Mouse (Mus musculus): ENCODE measurements around the gene Slc17a2. TPM values are rescaled to one million over a fixed set of nuclear protein-coding genes. Genes with fewer than 3 reads are reported as not detected.

The Slc17a2 gene
- polyA plus RNA-seq, 1 experiment, result not detected

DNA sequence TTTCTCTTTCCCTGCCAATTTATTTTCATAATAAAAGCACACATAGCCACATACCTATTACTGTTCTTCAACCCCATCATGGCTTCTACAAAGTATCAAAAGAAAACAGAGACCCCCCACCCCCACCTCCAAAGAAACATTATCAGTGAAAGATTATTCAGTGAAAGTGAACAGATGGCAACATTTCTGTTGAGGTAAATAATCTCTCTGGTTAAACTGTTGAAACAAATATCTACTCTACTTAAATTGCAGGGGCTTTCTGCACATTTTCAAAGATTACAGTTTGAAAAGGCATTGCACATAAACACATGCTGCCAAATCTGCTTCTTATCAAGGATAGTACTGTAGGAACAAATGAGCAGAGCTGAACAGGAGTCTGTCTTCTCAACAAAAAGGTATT lies 55.0 kb downstream of the Slc17a2 start:
- Histone ChIP-seq H3K4me1 (ENCODE audit: control insufficient read depth, insufficient read depth, insufficient read length) (no peaks in the 10 kb centered on the region), H3K27me3 (ENCODE audit: control insufficient read depth, insufficient read depth, low read length) (no peaks in the 10 kb centered on the region), H3K27ac (ENCODE audit: insufficient read depth, low read length) (no peak overlapping the region), H3K4me3 (ENCODE audit: extremely low read depth, insufficient read depth, insufficient read length) (no peak overlapping the region), H3K36me3 (ENCODE audit: control insufficient read depth, insufficient read depth, low read length) (no peaks in the 10 kb centered on the region)
- no peak for DNase-seq (ENCODE audit: low read depth in 1 of 2, low spot score in 2 of 2)
- no peak for TF ChIP-seq POLR2A (IDR thresholded peaks at IDR 0.05; ENCODE audit: low read depth, low read length)
- no peak for TF ChIP-seq CTCF (IDR thresholded peaks at IDR 0.05; ENCODE audit: extremely low read depth, insufficient read depth, insufficient read length, insufficient replicate concordance)

DNA sequence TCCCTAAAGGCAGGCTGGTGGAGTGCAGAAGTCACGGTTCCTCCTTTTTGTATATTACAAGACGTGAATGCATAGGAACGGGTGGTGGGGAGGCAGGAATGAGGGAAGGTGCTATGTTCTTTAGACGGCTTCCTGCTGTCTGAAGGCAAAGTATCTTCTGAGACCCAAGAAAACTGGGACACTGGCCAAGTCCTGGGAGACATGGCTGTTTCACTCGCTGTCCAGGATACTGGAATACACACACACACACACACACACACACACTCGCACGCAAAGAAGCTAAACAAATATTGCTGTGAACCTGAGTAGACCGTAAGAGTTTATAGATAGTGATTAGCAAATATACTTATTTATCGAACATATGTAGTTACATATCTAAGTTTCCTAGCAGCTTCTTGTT lies 57.9 kb downstream of the Slc17a2 start:
- 84% methylated on average over 9 of the region's 9 CpGs for WGBS

DNA sequence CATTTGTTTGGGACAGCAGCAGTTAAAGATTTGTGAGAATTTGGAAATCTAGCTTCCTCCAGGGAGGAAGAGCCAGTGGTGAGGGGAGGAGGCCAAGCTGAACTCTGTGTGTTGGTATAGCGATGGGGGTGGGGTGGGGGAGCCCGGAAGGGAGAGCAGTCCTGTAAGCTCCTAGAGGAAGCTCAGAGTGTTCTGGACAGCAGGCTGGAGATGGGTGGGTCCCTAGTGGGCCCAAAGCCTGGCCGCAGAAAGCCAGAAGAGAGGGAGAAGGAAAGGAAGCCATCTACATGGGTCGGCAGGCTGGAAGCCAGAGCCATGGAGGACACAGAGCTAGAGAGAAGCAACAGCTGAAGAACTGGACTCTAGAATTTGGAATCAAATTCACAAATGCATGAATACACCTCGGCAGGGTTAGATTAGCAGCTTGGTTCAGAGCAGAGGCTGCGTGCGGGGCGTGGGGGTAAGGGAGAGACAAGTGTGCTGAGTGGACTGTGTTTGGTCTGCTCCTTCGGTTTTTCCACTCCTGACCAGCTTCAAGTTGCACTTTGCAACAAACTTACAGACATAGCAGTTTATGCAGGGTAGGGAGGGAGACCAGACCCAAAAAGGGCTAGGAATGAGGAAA lies 59.4 kb downstream of the Slc17a2 start:
- no peaks in the 10 kb centered on the region for H3K27me3 ChIP-seq (ENCODE audit: control insufficient read depth, insufficient read depth, low read length)
- H3K27ac ChIP-seq (ENCODE audit: insufficient read depth, low read length), result no peak overlapping the region
- WGBS, result 85% methylated on average over 9 of the region's 9 CpGs
- no peak for TF ChIP-seq CTCF (IDR thresholded peaks at IDR 0.05; ENCODE audit: extremely low read depth, insufficient read depth, insufficient read length, insufficient replicate concordance)
- TF ChIP-seq POLR2A (IDR thresholded peaks at IDR 0.05; ENCODE audit: low read depth, low read length), result no peak
- no peaks in the 10 kb centered on the region for H3K4me1 ChIP-seq (ENCODE audit: control insufficient read depth, insufficient read depth, insufficient read length)
- no peaks in the 10 kb centered on the region for H3K36me3 ChIP-seq (ENCODE audit: control insufficient read depth, insufficient read depth, low read length)
- H3K4me3 ChIP-seq (ENCODE audit: extremely low read depth, insufficient read depth, insufficient read length), result no peak overlapping the region
- no peak for DNase-seq (ENCODE audit: low read depth in 1 of 2, low spot score in 2 of 2)

More for the DNA sequence above, 57.9 kb downstream of the Slc17a2 start:
- no peak overlapping the region for H3K4me3 ChIP-seq (ENCODE audit: extremely low read depth, insufficient read depth, insufficient read length)
- no peak for TF ChIP-seq POLR2A (IDR thresholded peaks at IDR 0.05; ENCODE audit: low read depth, low read length)
- TF ChIP-seq CTCF (IDR thresholded peaks at IDR 0.05; ENCODE audit: extremely low read depth, insufficient read depth, insufficient read length, insufficient replicate concordance), result no peak
- no peaks in the 10 kb centered on the region for H3K4me1 ChIP-seq (ENCODE audit: control insufficient read depth, insufficient read depth, insufficient read length)
- no peak overlapping the region for H3K27ac ChIP-seq (ENCODE audit: insufficient read depth, low read length)
- DNase-seq (ENCODE audit: low read depth in 1 of 2, low spot score in 2 of 2), result no peak
- no peaks in the 10 kb centered on the region for H3K27me3 ChIP-seq (ENCODE audit: control insufficient read depth, insufficient read depth, low read length)
- no peaks in the 10 kb centered on the region for H3K36me3 ChIP-seq (ENCODE audit: control insufficient read depth, insufficient read depth, low read length)

DNA sequence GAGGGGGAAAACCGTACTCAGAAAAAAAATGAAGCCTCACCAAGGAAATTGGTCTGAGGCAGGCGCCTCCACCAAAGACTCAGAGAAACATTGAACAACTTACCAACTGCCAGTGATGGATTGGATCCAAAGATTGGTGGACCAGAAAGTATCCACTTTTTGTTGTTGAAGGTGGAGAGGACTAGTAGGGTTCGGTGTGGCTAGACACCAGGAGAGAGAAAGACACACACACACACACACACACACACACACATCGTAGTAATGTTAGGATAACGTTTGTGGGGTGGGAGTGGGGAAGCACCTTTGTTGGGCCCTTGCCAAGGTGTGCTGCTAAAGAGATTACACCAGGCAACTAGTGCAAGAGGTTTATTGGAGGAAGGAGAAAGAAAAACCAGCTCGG lies 60.2 kb downstream of the Slc17a2 start:
- no peak overlapping the region for H3K27ac ChIP-seq (ENCODE audit: insufficient read depth, low read length)

DNA sequence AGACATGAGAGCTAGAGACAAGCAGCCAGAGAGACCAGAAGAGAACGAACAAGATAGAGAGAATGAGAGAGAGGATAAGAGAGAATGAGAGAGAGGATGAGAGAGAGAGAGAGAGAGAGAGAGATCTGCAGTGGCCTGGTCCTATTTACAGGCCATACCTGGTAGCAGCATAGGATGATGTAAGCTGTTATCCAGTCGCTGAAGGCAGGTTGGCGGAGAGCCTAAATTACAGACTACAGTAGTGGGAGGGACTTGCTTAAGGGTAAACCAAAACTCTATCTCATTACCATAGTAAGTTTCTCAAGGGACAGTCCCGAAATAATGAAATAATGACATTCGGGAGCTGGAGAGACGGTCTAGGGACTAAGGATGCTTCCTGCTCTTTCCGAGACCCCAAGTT lies 60.6 kb downstream of the Slc17a2 start, which contains the start of gene Slc17a1:
TSS of gene Slc17a1 (plus strand) at position 346 of the 400 bp plus-strand sequence.
- Histone ChIP-seq H3K27ac (ENCODE audit: insufficient read depth, low read length) (no peak within 1 kb of the TSS), H3K27me3 (ENCODE audit: control insufficient read depth, insufficient read depth, low read length) (no peaks in the 10 kb centered on the region), H3K36me3 (ENCODE audit: control insufficient read depth, insufficient read depth, low read length) (no peaks in the 10 kb centered on the region), H3K4me3 (ENCODE audit: extremely low read depth, insufficient read depth, insufficient read length) (no peak within 1 kb of the TSS), H3K4me1 (ENCODE audit: control insufficient read depth, insufficient read depth, insufficient read length) (no peaks in the 10 kb centered on the region)
- 86% methylated on average over 7 of the region's 7 CpGs for WGBS
- TF ChIP-seq CTCF (IDR thresholded peaks at IDR 0.05; ENCODE audit: extremely low read depth, insufficient read depth, insufficient read length, insufficient replicate concordance), result no peak
- no peak for TF ChIP-seq POLR2A (IDR thresholded peaks at IDR 0.05; ENCODE audit: low read depth, low read length)
- no peak for DNase-seq (ENCODE audit: low read depth in 1 of 2, low spot score in 2 of 2)

More for the DNA sequence above, 60.2 kb downstream of the Slc17a2 start:
- DNase-seq (ENCODE audit: low read depth in 1 of 2, low spot score in 2 of 2), result no peak
- H3K27me3 ChIP-seq (ENCODE audit: control insufficient read depth, insufficient read depth, low read length), result no peaks in the 10 kb centered on the region
- H3K36me3 ChIP-seq (ENCODE audit: control insufficient read depth, insufficient read depth, low read length), result no peaks in the 10 kb centered on the region
- 69% methylated on average over 6 of the region's 6 CpGs for WGBS
- no peaks in the 10 kb centered on the region for H3K4me1 ChIP-seq (ENCODE audit: control insufficient read depth, insufficient read depth, insufficient read length)
- TF ChIP-seq CTCF (IDR thresholded peaks at IDR 0.05; ENCODE audit: extremely low read depth, insufficient read depth, insufficient read length, insufficient replicate concordance) (no peak), POLR2A (IDR thresholded peaks at IDR 0.05; ENCODE audit: low read depth, low read length) (no peak)
- H3K4me3 ChIP-seq (ENCODE audit: extremely low read depth, insufficient read depth, insufficient read length), result no peak overlapping the region

DNA sequence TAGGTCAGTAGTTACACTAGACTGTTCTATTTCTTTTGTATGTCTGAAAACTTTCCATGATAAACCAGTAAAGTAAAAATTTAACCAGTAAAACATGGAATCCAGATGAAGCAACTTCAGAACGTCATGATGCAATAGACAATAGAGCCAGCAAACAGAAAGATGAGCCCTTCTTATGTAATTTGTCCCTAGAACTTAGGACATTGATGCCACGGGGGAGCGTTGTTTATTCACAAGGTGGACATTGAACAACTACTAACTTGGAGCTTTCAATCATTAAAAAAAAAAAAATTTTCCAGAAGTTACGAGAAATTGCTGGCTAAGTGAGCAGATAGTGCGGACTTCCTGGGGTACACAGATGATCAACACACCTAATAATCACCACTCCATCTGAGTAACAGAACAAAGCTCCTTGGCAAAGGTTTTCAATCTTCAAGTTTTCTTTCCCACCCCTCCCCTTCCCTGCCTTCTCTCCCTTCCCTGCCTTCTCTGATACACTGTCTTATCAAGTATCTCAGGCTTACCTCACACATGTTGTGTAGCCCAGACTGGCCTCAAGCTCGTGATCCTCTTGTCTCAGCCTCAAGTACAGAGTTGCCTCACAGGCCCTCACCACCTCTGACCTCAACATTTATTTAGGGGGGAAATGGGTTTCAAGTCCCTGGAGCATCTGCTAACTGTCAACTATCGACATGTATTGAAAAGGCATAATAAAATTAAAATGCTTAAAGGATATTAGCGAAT lies 62.2 kb downstream of the Slc17a2 start:
- DNase-seq (ENCODE audit: low read depth in 1 of 2, low spot score in 2 of 2), result no peak
- TF ChIP-seq POLR2A (IDR thresholded peaks at IDR 0.05; ENCODE audit: low read depth, low read length), result no peak
- TF ChIP-seq CTCF (IDR thresholded peaks at IDR 0.05; ENCODE audit: extremely low read depth, insufficient read depth, insufficient read length, insufficient replicate concordance), result no peak
- H3K4me1 ChIP-seq (ENCODE audit: control insufficient read depth, insufficient read depth, insufficient read length), result no peaks in the 10 kb centered on the region
- H3K4me3 ChIP-seq (ENCODE audit: extremely low read depth, insufficient read depth, insufficient read length), result no peak overlapping the region
- WGBS, result 84% methylated on average over 8 of the region's 8 CpGs
- no peaks in the 10 kb centered on the region for H3K36me3 ChIP-seq (ENCODE audit: control insufficient read depth, insufficient read depth, low read length)
- no peaks in the 10 kb centered on the region for H3K27me3 ChIP-seq (ENCODE audit: control insufficient read depth, insufficient read depth, low read length)
- H3K27ac ChIP-seq (ENCODE audit: insufficient read depth, low read length), result no peak overlapping the region

DNA sequence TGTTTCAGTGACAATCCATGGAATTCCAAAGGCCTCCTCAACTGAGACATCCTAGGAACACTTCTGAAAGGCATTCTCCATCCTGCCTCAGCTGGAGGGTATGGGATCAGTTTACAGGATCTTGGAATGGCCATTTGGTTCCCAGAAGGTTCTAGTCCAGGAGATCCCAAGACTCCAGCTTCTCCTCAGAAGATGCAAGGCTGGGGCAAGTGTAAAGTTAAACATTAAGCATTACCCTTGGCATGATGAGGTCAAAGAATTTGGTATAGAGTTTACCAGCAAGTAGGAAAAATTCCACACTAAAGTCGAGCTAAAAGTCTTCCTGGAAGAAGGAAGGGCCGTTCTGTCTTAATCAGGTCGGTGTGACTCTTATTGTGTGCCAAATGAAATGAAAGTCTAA lies 63.2 kb downstream of the Slc17a2 start:
- no peaks in the 10 kb centered on the region for H3K36me3 ChIP-seq (ENCODE audit: control insufficient read depth, insufficient read depth, low read length)
- DNase-seq (ENCODE audit: low read depth in 1 of 2, low spot score in 2 of 2), result no peak
- no peaks in the 10 kb centered on the region for H3K27me3 ChIP-seq (ENCODE audit: control insufficient read depth, insufficient read depth, low read length)
- WGBS, result 86% methylated on average over 3 of the region's 3 CpGs
- no peak for TF ChIP-seq CTCF (IDR thresholded peaks at IDR 0.05; ENCODE audit: extremely low read depth, insufficient read depth, insufficient read length, insufficient replicate concordance)
- no peak for TF ChIP-seq POLR2A (IDR thresholded peaks at IDR 0.05; ENCODE audit: low read depth, low read length)
- no peak overlapping the region for H3K4me3 ChIP-seq (ENCODE audit: extremely low read depth, insufficient read depth, insufficient read length)
- no peak overlapping the region for H3K27ac ChIP-seq (ENCODE audit: insufficient read depth, low read length)
- H3K4me1 ChIP-seq (ENCODE audit: control insufficient read depth, insufficient read depth, insufficient read length), result no peaks in the 10 kb centered on the region
